Mouse (Mus musculus): ENCODE measurements around the gene Gm44965. TPM values are rescaled to one million over a fixed set of nuclear protein-coding genes. Genes with fewer than 3 reads are reported as not detected.
A peak's percentile ranks its signal among the peaks of the same experiment; 100 is the strongest.

Gm44965 gene
- polyA plus RNA-seq, 2 experiments: not detected

DNA sequence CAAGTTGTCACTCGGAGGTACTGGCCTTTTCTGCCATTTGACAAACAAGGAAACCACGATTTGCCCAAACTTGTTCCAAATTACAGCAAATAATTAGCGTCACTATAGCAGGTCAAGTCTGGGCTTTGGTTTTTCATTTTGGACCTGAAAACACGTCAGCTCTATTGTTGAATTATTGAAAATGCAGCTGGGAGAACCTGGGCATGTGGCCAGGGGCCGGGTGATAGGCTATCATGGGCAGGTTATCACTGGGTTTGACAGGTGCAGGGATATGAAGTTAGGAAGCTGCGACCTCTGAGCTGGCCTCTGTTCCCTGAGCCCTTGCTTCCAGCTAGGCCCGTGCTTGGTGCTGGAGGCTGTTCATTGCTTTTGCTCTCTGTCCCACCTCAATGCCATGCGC is 37.1 kb downstream of the Gm44965 start:
- peaks cover 0 to 3% of the 10 kb centered on the region in 2 experiments; a peak in 1 of 4 replicates for H3K4me1 ChIP-seq (replicated peaks; ENCODE audit: control insufficient read depth in 2 of 2, insufficient read depth in 2 of 2, low read length in 1 of 2)
- WGBS (ENCODE audit: insufficient replicate concordance): 56% methylated on average over 8 of the region's 8 CpGs
- H3K4me2 ChIP-seq (ENCODE audit: low read depth): no peak overlapping the region
- no peak overlapping the region for H3K9ac ChIP-seq (replicated peaks)
- no peaks in the 10 kb centered on the region for H3K36me3 ChIP-seq (replicated peaks; ENCODE audit: control insufficient read depth, insufficient read depth, low read depth)
- no peak overlapping the region for H3K4me3 ChIP-seq (ENCODE audit: insufficient read depth in 1 of 2, low read depth in 2 of 2, low read length in 2 of 2)
- no peak overlapping the region for H3K27ac ChIP-seq
- H3K9me3 ChIP-seq (ENCODE audit: control insufficient read depth, low read length): no peaks in the 10 kb centered on the region
- DNase-seq (ENCODE audit: low read depth in 3 of 3, low spot score in 3 of 3) (no peak), ATAC-seq (ENCODE audit: insufficient read depth) (no peak)
- TF ChIP-seq CTCF (IDR thresholded peaks at IDR 0.05; ENCODE audit: low read depth): no peak
- TF ChIP-seq EP300 (IDR thresholded peaks at IDR 0.05; ENCODE audit: low read depth): no peak
- peaks cover 10% of the 10 kb centered on the region for H3K27me3 ChIP-seq (ENCODE audit: control insufficient read depth, insufficient read depth, low read length)

DNA sequence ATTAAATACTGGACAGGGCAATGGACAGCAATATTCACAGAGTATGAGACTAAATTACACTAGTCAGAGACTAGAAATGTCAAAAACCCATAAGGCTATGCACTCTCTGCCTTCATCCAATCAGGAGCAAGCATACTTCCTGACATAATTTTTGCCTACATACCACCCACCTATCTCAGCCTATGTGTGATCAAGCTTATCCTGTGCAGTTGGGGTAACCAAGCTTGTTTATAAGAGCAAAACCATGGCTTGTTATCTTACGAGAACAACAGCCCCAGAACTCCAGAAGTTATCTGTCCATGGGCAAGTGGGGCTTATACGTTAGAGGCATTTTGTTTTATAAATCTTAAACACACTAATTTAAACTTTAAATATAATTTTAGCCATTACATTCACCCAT is 41.4 kb downstream of the Gm44965 start:
- Histone ChIP-seq H3K9ac (replicated peaks) (no peak overlapping the region), H3K4me2 (ENCODE audit: low read depth) (no peak overlapping the region), H3K36me3 (replicated peaks; ENCODE audit: control insufficient read depth, insufficient read depth, low read depth) (no peaks in the 10 kb centered on the region), H3K27me3 (ENCODE audit: control insufficient read depth, insufficient read depth, low read length) (no peaks in the 10 kb centered on the region), H3K4me3 (ENCODE audit: insufficient read depth in 1 of 2, low read depth in 2 of 2, low read length in 2 of 2) (no peak overlapping the region), H3K27ac (no peak overlapping the region), H3K9me3 (ENCODE audit: control insufficient read depth, low read length) (no peaks in the 10 kb centered on the region), H3K4me1 (replicated peaks; ENCODE audit: control insufficient read depth in 2 of 2, insufficient read depth in 2 of 2, low read length in 1 of 2) (peaks cover 0 to 3% of the 10 kb centered on the region in 2 experiments; a peak in 1 of 4 replicates)
- DNase-seq (ENCODE audit: low read depth in 3 of 3, low spot score in 3 of 3) (no peak), ATAC-seq (ENCODE audit: insufficient read depth) (peak; percentile 56; the same call in 1 of the 2 replicates)
- WGBS (ENCODE audit: insufficient replicate concordance): 14% methylated on average over 2 of the region's 2 CpGs
- TF ChIP-seq CTCF (IDR thresholded peaks at IDR 0.05; ENCODE audit: low read depth) (no peak), EP300 (IDR thresholded peaks at IDR 0.05; ENCODE audit: low read depth) (no peak)

DNA sequence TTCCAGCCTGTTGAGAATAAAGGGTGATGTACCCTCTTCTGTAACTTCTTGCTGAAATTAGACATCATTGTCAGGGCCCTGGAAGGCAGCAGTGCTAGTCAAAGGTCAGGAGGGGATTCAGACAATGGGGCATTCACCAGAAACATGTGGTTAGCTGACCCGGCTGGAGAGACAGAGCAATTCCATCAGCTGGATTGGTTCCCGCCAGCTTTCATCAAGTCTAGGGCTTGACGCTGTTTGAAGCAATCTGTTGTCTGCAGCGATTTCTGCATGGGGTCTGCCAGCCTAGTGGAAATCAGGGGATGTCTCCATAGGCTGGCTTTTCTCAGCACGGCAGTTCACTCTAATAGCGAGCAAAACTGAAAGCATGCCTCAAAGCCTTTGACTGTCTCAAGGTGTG is 42.8 kb downstream of the Gm44965 start:
- Histone ChIP-seq H3K27ac (no peak overlapping the region), H3K9ac (replicated peaks) (no peak overlapping the region), H3K4me1 (replicated peaks; ENCODE audit: control insufficient read depth in 2 of 2, insufficient read depth in 2 of 2, low read length in 1 of 2) (peaks cover 0 to 3% of the 10 kb centered on the region in 2 experiments; a peak in 1 of 4 replicates), H3K36me3 (replicated peaks; ENCODE audit: control insufficient read depth, insufficient read depth, low read depth) (no peaks in the 10 kb centered on the region), H3K4me3 (ENCODE audit: insufficient read depth in 1 of 2, low read depth in 2 of 2, low read length in 2 of 2) (no peak overlapping the region), H3K27me3 (ENCODE audit: control insufficient read depth, insufficient read depth, low read length) (no peaks in the 10 kb centered on the region), H3K4me2 (ENCODE audit: low read depth) (no peak overlapping the region), H3K9me3 (ENCODE audit: control insufficient read depth, low read length) (no peaks in the 10 kb centered on the region)
- no peak for ATAC-seq (ENCODE audit: insufficient read depth)
- DNase-seq (ENCODE audit: low read depth in 3 of 3, low spot score in 3 of 3): no peak
- 57% methylated on average over 6 of the region's 6 CpGs for WGBS (ENCODE audit: insufficient replicate concordance)
- no peak for TF ChIP-seq EP300 (IDR thresholded peaks at IDR 0.05; ENCODE audit: low read depth)
- no peak for TF ChIP-seq CTCF (IDR thresholded peaks at IDR 0.05; ENCODE audit: low read depth)

DNA sequence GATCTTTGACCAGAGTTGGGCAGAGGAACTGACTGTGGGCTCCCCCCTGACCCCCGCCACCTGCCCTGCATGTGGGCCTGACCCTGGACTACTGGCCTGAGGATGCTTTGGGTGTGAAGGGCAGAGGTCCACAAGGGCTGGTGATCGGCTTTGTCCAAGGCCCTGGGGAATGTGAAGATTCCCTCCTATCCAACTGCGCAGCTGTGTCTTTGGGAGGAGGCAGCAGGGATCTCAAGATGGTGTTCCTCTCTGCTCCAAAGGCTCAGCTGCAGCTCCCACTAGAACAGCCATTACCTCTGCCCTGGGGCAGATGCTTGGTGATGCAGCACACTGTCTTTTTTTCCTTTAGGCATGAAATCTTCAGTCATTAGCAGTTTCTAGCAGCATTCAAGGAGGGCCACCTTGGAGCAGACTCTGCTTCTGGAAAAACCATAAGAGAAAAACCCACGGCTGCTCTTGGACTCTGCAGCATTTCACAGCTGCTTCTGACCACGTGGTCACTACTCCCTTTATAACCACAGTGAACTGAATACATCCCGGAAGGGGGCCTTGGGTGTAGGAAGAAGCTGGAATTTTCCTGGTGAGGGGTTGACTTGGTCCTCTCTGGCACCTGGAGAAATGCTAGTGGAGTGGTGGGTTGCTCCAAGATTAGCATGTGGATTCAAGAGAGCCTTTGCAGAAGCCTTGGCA is 44.2 kb downstream of the Gm44965 start:
- no peaks in the 10 kb centered on the region for H3K27me3 ChIP-seq (ENCODE audit: control insufficient read depth, insufficient read depth, low read length)
- ATAC-seq (ENCODE audit: insufficient read depth): no peak
- H3K9ac ChIP-seq (replicated peaks): no peak overlapping the region
- no peaks in the 10 kb centered on the region for H3K36me3 ChIP-seq (replicated peaks; ENCODE audit: control insufficient read depth, insufficient read depth, low read depth)
- 62% methylated on average over 6 of the region's 6 CpGs for WGBS (ENCODE audit: insufficient replicate concordance)
- no peak for TF ChIP-seq EP300 (IDR thresholded peaks at IDR 0.05; ENCODE audit: low read depth)
- TF ChIP-seq CTCF (IDR thresholded peaks at IDR 0.05; ENCODE audit: low read depth): no peak
- no peak overlapping the region for H3K4me2 ChIP-seq (ENCODE audit: low read depth)
- H3K9me3 ChIP-seq (ENCODE audit: control insufficient read depth, low read length): no peaks in the 10 kb centered on the region
- H3K4me1 ChIP-seq (replicated peaks; ENCODE audit: control insufficient read depth in 2 of 2, insufficient read depth in 2 of 2, low read length in 1 of 2): peaks cover 0 to 3% of the 10 kb centered on the region in 2 experiments; a peak in 1 of 4 replicates
- H3K27ac ChIP-seq: no peak overlapping the region
- no peak for DNase-seq (ENCODE audit: low read depth in 3 of 3, low spot score in 3 of 3)
- H3K4me3 ChIP-seq (ENCODE audit: insufficient read depth in 1 of 2, low read depth in 2 of 2, low read length in 2 of 2): no peak overlapping the region

DNA sequence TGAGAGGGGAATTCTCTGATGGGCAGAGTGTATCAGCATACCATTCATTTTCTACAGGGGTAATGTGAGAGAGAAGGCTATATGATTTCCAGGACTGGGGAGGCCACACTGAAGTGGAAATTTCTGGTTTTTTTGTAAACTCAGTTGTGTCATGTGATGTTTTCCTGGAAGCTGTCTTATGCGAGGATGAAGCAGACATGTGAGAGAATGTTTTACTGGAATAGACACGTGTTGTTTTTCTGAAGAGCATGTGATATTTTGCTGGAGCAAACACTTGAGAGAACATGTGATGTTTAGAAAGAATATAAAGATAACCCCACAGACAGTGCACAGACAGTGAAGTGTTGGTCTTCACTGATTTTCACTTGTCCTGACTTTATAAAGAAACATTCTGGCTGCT is 44.8 kb downstream of the Gm44965 start:
- Histone ChIP-seq H3K36me3 (replicated peaks; ENCODE audit: control insufficient read depth, insufficient read depth, low read depth) (no peaks in the 10 kb centered on the region), H3K27ac (no peak overlapping the region), H3K9ac (replicated peaks) (no peak overlapping the region), H3K4me2 (ENCODE audit: low read depth) (no peak overlapping the region), H3K27me3 (ENCODE audit: control insufficient read depth, insufficient read depth, low read length) (no peaks in the 10 kb centered on the region), H3K4me3 (ENCODE audit: insufficient read depth in 1 of 2, low read depth in 2 of 2, low read length in 2 of 2) (no peak overlapping the region), H3K9me3 (ENCODE audit: control insufficient read depth, low read length) (no peaks in the 10 kb centered on the region), H3K4me1 (replicated peaks; ENCODE audit: control insufficient read depth in 2 of 2, insufficient read depth in 2 of 2, low read length in 1 of 2) (peaks cover 0 to 3% of the 10 kb centered on the region in 2 experiments; a peak in 1 of 4 replicates)
- TF ChIP-seq CTCF (IDR thresholded peaks at IDR 0.05; ENCODE audit: low read depth): no peak
- no peak for TF ChIP-seq EP300 (IDR thresholded peaks at IDR 0.05; ENCODE audit: low read depth)
- 44% methylated on average over 2 of the region's 2 CpGs for WGBS (ENCODE audit: insufficient replicate concordance)
- no peak for DNase-seq (ENCODE audit: low read depth in 3 of 3, low spot score in 3 of 3)
- no peak for ATAC-seq (ENCODE audit: insufficient read depth)
